Mouse (Mus musculus) A20 (cell line): ENCODE measurements around the gene Tspyl4.
"Not testable (repeated sequence)": the region's sequence is repeated elsewhere in the genome, so short reads cannot be mapped to it uniquely, and the experiment has no call there.

ENCODE experiments used
- DNase-seq: peaks from one replicate; pipeline ENCODE4 v3.0.0-alpha.2; 2011; ENCODE audit warnings: low read depth, low spot score

The Tspyl4 gene

GRCm38 (mm10) chr10:34297299-34297979, at the start of gene Tspyl4:
Tspyl4 (plus strand) TSS chr10:34297442.
- DNase-seq = peak; percentile 96

- DNase-seq = no peak
Measured at GRCm38 (mm10) chr10:34247757-34248156, 49.5 kb upstream of the Tspyl4 start.

GRCm38 (mm10) chr10:34249594-34249993, 47.6 kb upstream of the Tspyl4 start:
- peak; percentile 26 for DNase-seq

GRCm38 (mm10) chr10:34252833-34253232, 44.4 kb upstream of the Tspyl4 start:
- DNase-seq = not testable (repeated sequence)

GRCm38 (mm10) chr10:34265106-34265505, 32.1 kb upstream of the Tspyl4 start:
- DNase-seq = no peak

GRCm38 (mm10) chr10:34267312-34268070, 29.8 kb upstream of the Tspyl4 start:
- DNase-seq = no peak

- no peak for DNase-seq
Measured at GRCm38 (mm10) chr10:34271681-34272080, 25.6 kb upstream of the Tspyl4 start.

- DNase-seq = peak; percentile 85
Measured at GRCm38 (mm10) chr10:34280591-34281175, 16.6 kb upstream of the Tspyl4 start.

- peak; percentile 73 for DNase-seq
Measured at GRCm38 (mm10) chr10:34281211-34281961, 15.9 kb upstream of the Tspyl4 start.

GRCm38 (mm10) chr10:34281962-34282388, 15.3 kb upstream of the Tspyl4 start, which contains the start of gene Tspyl1:
Tspyl1 (plus strand) TSS chr10:34282190.
- peak; percentile 98 for DNase-seq

- DNase-seq = peak; percentile 58
Measured at GRCm38 (mm10) chr10:34282420-34283238, 14.6 kb upstream of the Tspyl4 start.

- DNase-seq = no peak
Measured at GRCm38 (mm10) chr10:34296911-34297298, 337 bp upstream of the Tspyl4 start.

- DNase-seq = peak; percentile 58
Measured at GRCm38 (mm10) chr10:34297980-34298753, 925 bp downstream of the Tspyl4 start.

GRCm38 (mm10) chr10:34300368-34300767, 3.1 kb downstream of the Tspyl4 start:
- no peak for DNase-seq

GRCm38 (mm10) chr10:34307070-34307469, 9.8 kb downstream of the Tspyl4 start:
- DNase-seq = no peak

GRCm38 (mm10) chr10:34309915-34310685, 12.9 kb downstream of the Tspyl4 start:
- no peak for DNase-seq

GRCm38 (mm10) chr10:34312536-34312935, 15.3 kb downstream of the Tspyl4 start:
- DNase-seq = no peak

- no peak for DNase-seq
Measured at GRCm38 (mm10) chr10:34316571-34317216, 19.5 kb downstream of the Tspyl4 start.

GRCm38 (mm10) chr10:34317217-34317606, 20.0 kb downstream of the Tspyl4 start:
- no peak for DNase-seq
